Mouse (Mus musculus) cerebellum, postnatal 4 days (tissue): ENCODE data around the gene Phldb1.
A peak's percentile ranks its signal among the peaks of the same experiment; 100 is the strongest.
"Not testable (repeated sequence)": the region's sequence is repeated elsewhere in the genome, so short reads cannot be mapped to it uniquely, and the experiment has no call there.

Experiments used
- DNase-seq, 2 experiments: peaks; one replicate each; pipeline ENCODE4 v3.0.0; 2022; ENCODE audit warnings: low spot score in 2 of 2, mixed read lengths in 1 of 2

Phldb1 gene

GRCm38 (mm10) chr9:44655098-44656066, 79.6 kb downstream of the Phldb1 start:
- peak in 1 of 2 experiments; percentile 61 for DNase-seq

DNA sequence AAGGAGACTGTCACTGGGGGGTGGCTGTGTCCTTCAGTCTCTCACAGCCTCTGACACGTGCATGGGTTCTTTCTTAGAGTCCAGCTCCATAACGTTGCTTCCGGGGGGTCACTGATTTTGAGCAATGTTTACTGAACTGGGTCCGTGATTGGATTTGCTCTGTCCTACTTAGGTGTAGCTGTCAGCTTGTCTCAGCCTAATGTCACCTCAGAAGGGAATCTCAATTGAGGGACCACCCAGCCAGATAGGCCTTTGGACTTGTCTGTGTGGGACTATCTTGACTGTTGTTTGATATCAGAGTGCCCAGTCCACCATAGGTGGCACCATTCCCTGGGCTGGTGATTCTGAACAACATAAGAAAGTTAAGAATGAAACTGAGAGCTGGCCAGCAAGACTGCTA, 81.1 kb downstream of the Phldb1 start:
- no peak for DNase-seq

GRCm38 (mm10) chr9:44652027-44652426, 83.0 kb downstream of the Phldb1 start:
- peak; percentile 56 to 78 for DNase-seq

DNA sequence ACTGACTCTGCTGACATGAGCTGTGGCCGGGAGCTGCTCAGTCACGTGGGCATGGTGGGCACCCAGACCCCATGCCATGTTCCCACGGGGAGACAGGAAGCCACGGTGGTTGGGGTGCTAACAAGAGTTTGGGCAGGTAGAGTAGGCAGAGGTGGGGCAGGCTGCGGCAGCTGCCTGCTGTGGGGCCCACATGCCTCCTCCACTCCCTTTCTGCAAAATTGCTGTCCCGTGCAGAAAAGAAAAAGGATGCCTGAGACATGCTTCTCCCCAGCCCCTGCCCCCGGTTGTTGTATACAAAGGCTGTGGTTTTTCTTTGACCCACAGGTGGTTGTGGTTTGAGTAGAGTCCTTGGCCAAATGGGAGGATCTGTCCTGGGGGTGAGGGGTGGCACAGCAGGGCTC, 86.1 kb downstream of the Phldb1 start:
- no peak for DNase-seq

- DNase-seq = no peak
These were observed 87.3 kb downstream of the Phldb1 start for GRCm38 (mm10) chr9:44647656-44648055.

- DNase-seq = no peak
These were observed 88.0 kb downstream of the Phldb1 start for GRCm38 (mm10) chr9:44647026-44647425.

- no peak for DNase-seq
These were observed 88.6 kb downstream of the Phldb1 start for GRCm38 (mm10) chr9:44646366-44646765.

- DNase-seq = no peak
These were observed 89.1 kb downstream of the Phldb1 start for GRCm38 (mm10) chr9:44645924-44646323.

DNA sequence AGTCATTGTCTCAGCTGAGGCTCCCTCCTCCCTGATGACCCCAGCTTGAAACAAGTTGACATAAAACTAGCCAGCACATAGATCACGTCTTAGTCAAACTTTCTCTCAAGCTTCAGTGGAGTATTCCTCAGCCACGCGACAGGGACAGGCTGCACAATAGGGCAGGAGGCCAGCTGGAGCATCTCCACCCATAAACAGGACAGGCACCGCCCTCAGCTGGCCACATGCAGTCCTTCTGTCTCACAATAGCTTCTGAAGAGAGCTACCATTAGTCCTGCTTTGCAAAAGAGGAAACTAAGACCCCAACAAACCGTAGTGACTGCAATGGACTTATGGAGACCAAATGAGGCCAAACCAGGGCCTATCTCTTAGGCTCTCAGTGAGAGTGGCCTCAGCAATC, 89.5 kb downstream of the Phldb1 start:
- DNase-seq = peak in 1 of 2 experiments; percentile 48

GRCm38 (mm10) chr9:44644186-44644585, 90.8 kb downstream of the Phldb1 start:
- DNase-seq = no peak

- DNase-seq = no peak
These were observed 91.9 kb downstream of the Phldb1 start for GRCm38 (mm10) chr9:44643103-44643502.

GRCm38 (mm10) chr9:44641616-44642015, 93.4 kb downstream of the Phldb1 start:
- DNase-seq = no peak

- DNase-seq = no peak
These were observed 94.2 kb downstream of the Phldb1 start for GRCm38 (mm10) chr9:44640646-44641357.

GRCm38 (mm10) chr9:44640028-44640427, 95.0 kb downstream of the Phldb1 start:
- not testable (repeated sequence) for DNase-seq

DNA sequence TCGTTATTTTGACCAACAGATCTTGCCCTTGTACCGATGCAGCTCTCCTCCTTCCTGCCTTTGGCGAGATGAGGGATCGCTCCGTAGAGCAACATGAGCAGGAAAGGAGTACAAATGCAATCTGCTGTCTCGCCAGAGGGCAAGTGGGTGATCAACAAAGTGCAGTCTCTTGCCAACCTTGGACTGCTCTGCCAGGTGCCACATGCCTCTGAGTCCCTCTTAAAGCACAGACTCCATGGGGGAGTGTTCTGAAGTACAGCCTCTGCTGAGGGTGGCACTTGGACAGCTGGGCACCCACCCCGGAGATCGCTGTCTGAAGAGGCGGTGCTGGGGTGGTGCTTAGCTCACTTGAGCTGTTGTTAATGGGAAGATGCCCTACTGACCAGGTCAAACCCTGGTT, 96.3 kb downstream of the Phldb1 start:
- not testable (repeated sequence) for DNase-seq

DNA sequence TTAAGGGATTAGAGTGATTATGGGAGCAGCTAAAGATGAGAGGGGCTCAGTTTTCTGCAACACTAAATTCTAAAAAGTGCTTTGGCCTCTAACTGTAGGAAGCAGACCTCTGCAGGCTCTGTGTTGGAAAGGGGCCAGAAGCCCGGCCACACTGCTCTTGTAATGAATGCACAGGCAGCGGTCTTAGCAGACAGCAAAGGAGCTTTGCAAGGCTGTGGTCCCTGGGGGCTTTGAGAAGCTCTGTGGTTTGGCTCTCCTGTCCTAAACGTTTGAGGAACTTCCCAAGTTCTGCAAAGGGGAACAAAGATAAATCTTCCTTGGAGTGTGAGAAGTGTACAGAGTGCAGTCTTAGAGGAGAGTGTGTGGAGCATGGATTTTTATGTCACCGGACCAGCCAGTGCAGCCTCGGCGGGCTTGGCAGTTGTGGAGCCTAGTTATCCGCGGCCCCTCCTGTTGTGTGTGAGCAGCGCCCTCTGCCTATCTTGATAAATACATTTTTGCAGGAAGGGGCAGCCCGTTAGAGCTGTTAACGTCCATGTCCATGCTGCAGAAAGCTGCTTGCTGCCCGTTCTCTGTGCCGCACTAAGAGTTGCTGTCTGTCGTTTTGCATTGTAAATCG, 97.3 kb downstream of the Phldb1 start:
- peak in 1 of 2 experiments; percentile 55 for DNase-seq
